Mouse (Mus musculus) kidney, adult 9 months (tissue): Measurements from ENCODE around the gene Actb.

Experiments
- DNase-seq: peaks from one replicate; pipeline ENCODE4 v3.0.0; 2022

The Actb gene

GRCm38 (mm10) chr5:142875513-142875905 lies 31.0 kb downstream of the Actb start:
- DNase-seq, result no peak

- peak; percentile 60 for DNase-seq
These were observed 31.6 kb downstream of the Actb start for GRCm38 (mm10) chr5:142874791-142875512.

GRCm38 (mm10) chr5:142873718-142874117 lies 32.8 kb downstream of the Actb start:
- no peak for DNase-seq

GRCm38 (mm10) chr5:142871765-142872164 lies 34.8 kb downstream of the Actb start:
- no peak for DNase-seq

- no peak for DNase-seq
These were observed 37.1 kb downstream of the Actb start for GRCm38 (mm10) chr5:142869463-142869862.

GRCm38 (mm10) chr5:142857763-142858229 lies 48.8 kb downstream of the Actb start:
- no peak for DNase-seq

- DNase-seq, result no peak
These were observed 50.1 kb downstream of the Actb start for GRCm38 (mm10) chr5:142856408-142856807.

GRCm38 (mm10) chr5:142854877-142855276 lies 51.7 kb downstream of the Actb start:
- peak; percentile 45 for DNase-seq

- no peak for DNase-seq
These were observed 53.0 kb downstream of the Actb start for GRCm38 (mm10) chr5:142853585-142853984.
